Mouse (Mus musculus) ES-E14 (cell line): ENCODE measurements around the gene Rab43. TPM values are rescaled to one million over a fixed set of nuclear protein-coding genes. Genes with fewer than 3 reads are reported as not detected.

ENCODE experiments used
- DNase-seq: peaks from one replicate; pipeline ENCODE4 v3.0.0-alpha.2; 2013; ENCODE audit warnings: low read depth, low spot score
- H3K27ac ChIP-seq: 2 replicates; pipeline ENCODE4 v1.5.1; 2012; ENCODE audit warnings: low read depth, mild to moderate bottlenecking, low read length, moderate library complexity, mixed read lengths; ENCODE audit not compliant: poor library complexity, insufficient read depth, severe bottlenecking
- H3K36me3 ChIP-seq: 2 replicates; pipeline ENCODE4 v1.6.1; 2012; ENCODE audit warnings: mild to moderate bottlenecking, low read length, moderate library complexity, mixed read lengths; ENCODE audit not compliant: control insufficient read depth, poor library complexity, insufficient read depth, severe bottlenecking
- H3K4me1 ChIP-seq, 2 experiments: fragments of 150-350 bp in 1 of 2; sonication (generic) in 1 of 2; 2 replicates each; pipeline ENCODE4 v1.6.1; 2012; ENCODE audit warnings: low read length in 2 of 2, mild to moderate bottlenecking in 1 of 2, mixed read lengths in 1 of 2; ENCODE audit not compliant: control insufficient read depth in 2 of 2, insufficient read depth in 2 of 2, poor library complexity in 1 of 2
- H3K4me3 ChIP-seq, 2 experiments: fragments of 150-350 bp in 1 of 2; sonication (generic) in 1 of 2; 2 replicates each; pipeline ENCODE4 v1.5.1; 2012; ENCODE audit warnings: low read length in 2 of 2, low read depth in 1 of 2, mild to moderate bottlenecking in 1 of 2, mixed read lengths in 1 of 2; ENCODE audit not compliant: insufficient read depth in 1 of 2, poor library complexity in 1 of 2, severe bottlenecking in 1 of 2
- H3K9ac ChIP-seq: 2 replicates; pipeline ENCODE4 v1.6.1; 2012; ENCODE audit warnings: low read depth, mild to moderate bottlenecking, low read length, mixed read lengths; ENCODE audit not compliant: poor library complexity, insufficient read depth, severe bottlenecking
- H3K9me3 ChIP-seq: fragments of 150-350 bp; sonication (generic); 2 replicates; pipeline ENCODE4 v1.6.1; 2012; ENCODE audit warnings: low read depth, mild to moderate bottlenecking, low read length; ENCODE audit not compliant: control insufficient read depth, insufficient read depth
- CHD2 ChIP-seq: IDR thresholded peaks from 2 replicates; pipeline ENCODE4 v1.6.1; 2014; ENCODE audit warnings: mild to moderate bottlenecking, low read depth, low read length, inconsistent platforms
- HCFC1 ChIP-seq: IDR thresholded peaks from 2 replicates; pipeline ENCODE4 v1.6.1; 2012; ENCODE audit warnings: low read length, inconsistent platforms, borderline replicate concordance; ENCODE audit not compliant: insufficient read depth
- MAFK ChIP-seq: IDR thresholded peaks from 2 replicates; pipeline ENCODE4 v1.6.1; 2014; ENCODE audit warnings: mild to moderate bottlenecking, low read depth, low read length, inconsistent platforms; ENCODE audit not compliant: insufficient read depth
- ZC3H11A ChIP-seq: IDR thresholded peaks from 2 replicates; pipeline ENCODE4 v1.6.1; 2012; ENCODE audit warnings: low read depth, mild to moderate bottlenecking, inconsistent platforms, low read length, borderline replicate concordance
- ZNF384 ChIP-seq: IDR thresholded peaks from 2 replicates; pipeline ENCODE4 v1.6.1; 2012; ENCODE audit warnings: low read depth, low read length, inconsistent platforms
- in situ Hi-C, 2 experiments: fragments of 600-800 bp; cut with MboI; formaldehyde crosslinking; loops; one replicate each; pipeline ENCODE4 v1.15.1; 2025; ENCODE audit warnings: low sequenced_read_pairs in 2 of 2, inconsistent platforms in 1 of 2; ENCODE audit not compliant: unreplicated experiment in 2 of 2
- total RNA-seq: library from RNA; depleted of rRNA; stranded (reverse); fragments of 300-350 nt; gene quantifications from 2 replicates; pipeline ENCODE4 v1.2.3, GENCODE M21; 2012

The Rab43 gene
- total RNA-seq, 1 experiment: 2.0 TPM

DNA sequence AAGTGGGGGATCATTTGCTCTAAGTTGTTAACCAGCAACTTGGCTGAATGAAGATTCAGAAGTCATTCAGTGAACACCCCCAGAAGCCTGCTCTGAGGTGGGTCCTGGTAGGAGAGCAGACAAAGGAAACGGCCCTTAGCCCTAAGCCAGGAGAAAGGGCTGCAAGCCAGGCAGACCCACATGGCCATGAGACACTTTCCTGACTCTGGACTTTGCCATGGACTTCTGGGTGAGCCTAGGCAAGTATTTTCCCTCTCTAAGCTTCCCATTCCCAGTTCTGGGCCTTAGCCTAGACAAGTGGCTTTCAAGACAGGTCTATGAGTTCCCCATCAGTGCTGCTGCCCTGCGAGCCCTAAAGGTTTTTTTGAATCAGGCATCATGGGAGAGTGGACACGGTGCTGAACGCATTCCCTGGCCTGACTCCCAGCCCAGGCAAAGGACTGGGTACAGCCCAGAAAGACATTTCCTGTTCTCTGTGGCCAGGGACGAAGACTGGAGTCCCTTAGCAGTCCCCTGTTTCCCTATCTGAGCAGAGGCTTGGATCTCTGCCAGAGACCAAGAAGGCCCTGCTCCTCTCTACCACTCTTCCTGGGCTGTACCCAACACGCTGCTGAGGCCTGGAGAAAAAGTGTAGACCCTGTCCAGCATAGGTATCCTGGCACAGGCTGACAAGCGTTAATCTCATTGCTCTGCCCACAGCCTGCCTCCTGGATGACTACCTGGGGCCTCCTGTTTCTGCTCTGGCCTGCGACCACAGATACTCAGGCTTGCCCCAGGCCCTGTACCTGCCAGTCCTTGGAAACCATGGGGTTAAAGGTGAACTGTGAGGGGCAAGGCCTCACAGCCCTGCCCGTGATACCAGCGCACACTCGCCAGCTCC, 33.4 kb downstream of the Rab43 start:
- no peak for DNase-seq
- H3K27ac ChIP-seq: no peak overlapping the region
- no peaks in the 10 kb centered on the region for H3K4me1 ChIP-seq
- H3K36me3 ChIP-seq: no peaks in the 10 kb centered on the region
- no peak overlapping the region for H3K9ac ChIP-seq
- no peaks in the 10 kb centered on the region for H3K9me3 ChIP-seq
- TF ChIP-seq ZNF384 (no peak), ZC3H11A (no peak), MAFK (no peak), HCFC1 (no peak), CHD2 (no peak)
- in situ Hi-C loops: no loop called here
- H3K4me3 ChIP-seq: no peak overlapping the region

DNA sequence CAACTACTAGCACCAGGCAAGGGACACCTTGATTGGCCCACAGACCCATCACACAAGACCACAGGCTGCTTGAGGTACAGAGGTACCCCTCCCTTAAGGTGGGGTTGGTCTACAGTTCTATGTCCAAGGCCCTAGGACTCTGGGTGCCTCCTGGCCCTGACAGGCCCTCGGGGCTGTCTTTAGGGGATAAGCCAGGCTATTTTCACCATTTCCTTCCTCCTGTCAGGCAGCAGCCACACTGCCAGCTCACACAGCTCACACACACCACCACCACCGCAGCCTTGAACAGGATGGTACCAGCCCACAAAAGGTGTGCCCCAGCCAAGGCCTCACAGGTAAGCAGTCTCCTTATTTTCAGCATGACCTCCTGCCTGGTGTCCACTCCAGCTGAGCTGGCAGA, 34.1 kb downstream of the Rab43 start, which contains the start of gene Gp9:
Gp9 (plus strand) TSS at position 231 of the 400 bp plus-strand sequence.
- DNase-seq: no peak
- Histone ChIP-seq H3K27ac (no peak within 1 kb of the TSS; the same call in 1 of the 2 replicates), H3K4me3 (no peak within 1 kb of the TSS), H3K36me3 (no peaks in the 10 kb centered on the region), H3K9me3 (no peaks in the 10 kb centered on the region), H3K9ac (no peak within 1 kb of the TSS), H3K4me1 (no peaks in the 10 kb centered on the region)
- TF ChIP-seq MAFK: no peak
- TF ChIP-seq ZC3H11A: no peak
- no peak for TF ChIP-seq CHD2
- TF ChIP-seq ZNF384: no peak
- TF ChIP-seq HCFC1: no peak
- in situ Hi-C loops: no loop called here

DNA sequence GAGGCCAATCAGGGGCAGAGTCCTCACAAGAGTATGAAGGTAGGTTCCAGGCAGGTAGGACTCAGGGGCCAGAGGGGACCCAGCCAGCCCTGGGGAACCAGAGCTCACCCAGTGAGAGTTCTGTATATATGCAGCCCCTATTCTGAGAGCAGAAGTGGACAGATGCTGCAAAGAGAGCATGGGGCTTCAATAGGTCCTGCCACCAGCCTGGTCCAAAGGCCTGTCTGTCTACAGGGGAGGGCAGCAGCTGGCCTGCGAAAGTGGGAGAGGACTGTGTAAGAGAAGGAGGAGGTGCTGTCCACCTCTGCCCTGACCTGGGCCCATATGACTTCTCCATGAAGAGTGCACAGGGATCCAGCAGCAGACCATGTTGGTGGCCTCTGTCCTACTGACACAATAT, 35.3 kb downstream of the Rab43 start:
- Histone ChIP-seq H3K36me3 (no peaks in the 10 kb centered on the region), H3K4me3 (no peak overlapping the region), H3K9me3 (no peaks in the 10 kb centered on the region), H3K27ac (no peak overlapping the region), H3K4me1 (no peaks in the 10 kb centered on the region), H3K9ac (no peak overlapping the region)
- TF ChIP-seq MAFK: no peak
- DNase-seq: no peak
- in situ Hi-C loops: no loop called here

DNA sequence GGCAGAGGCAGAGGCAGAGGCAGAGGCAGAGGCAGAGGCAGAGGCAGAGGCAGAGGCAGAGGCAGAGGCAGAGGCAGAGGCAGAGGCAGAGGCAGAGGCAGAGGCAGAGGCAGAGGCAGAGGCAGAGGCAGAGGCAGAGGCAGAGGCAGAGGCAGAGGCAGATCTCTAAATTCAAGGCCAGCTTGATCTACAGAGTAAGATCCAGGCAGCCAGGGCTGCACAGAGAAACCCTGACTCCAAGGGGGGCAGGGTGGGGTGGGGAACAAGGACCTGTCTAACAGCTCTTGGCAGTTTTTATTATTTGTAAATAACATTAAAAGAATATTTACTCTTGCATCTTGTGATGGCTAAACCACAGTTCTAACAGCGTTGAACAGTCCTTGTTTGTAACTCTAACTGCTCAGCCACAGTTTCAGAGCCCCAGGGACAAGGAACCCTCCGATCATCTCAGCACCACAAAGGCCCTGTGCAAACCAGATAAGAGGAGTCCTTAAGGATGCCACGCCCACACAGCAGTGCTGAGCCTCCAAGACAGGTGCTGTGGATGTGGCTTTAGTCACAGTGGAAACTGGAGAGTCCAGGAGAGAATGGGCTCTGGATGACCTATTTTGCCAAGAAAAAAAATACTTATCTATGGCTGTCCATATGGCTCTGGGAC, 36.2 kb downstream of the Rab43 start:
- TF ChIP-seq MAFK (no peak), HCFC1 (no peak), ZNF384 (no peak)
- in situ Hi-C loops: no loop called here
- Histone ChIP-seq H3K9me3 (no peaks in the 10 kb centered on the region), H3K4me3 (no peak overlapping the region), H3K36me3 (no peaks in the 10 kb centered on the region), H3K4me1 (no peaks in the 10 kb centered on the region), H3K27ac (no peak overlapping the region), H3K9ac (no peak overlapping the region)
- no peak for DNase-seq
